Mouse (Mus musculus): ENCODE data around the gene Krtap22-2.
"Not testable (repeated sequence)": the region's sequence is repeated elsewhere in the genome, so short reads cannot be mapped to it uniquely, and the experiment has no call there.

Gene Krtap22-2

GRCm38 (mm10) chr16:89010659-89011058 is at the start of gene Krtap22-2:
TSS of gene Krtap22-2 (minus strand) at chr16:89010759.
- DNase-seq (ENCODE audit: low spot score in 2 of 2), result no peak

- DNase-seq (ENCODE audit: low spot score in 2 of 2), result no peak
Observed at GRCm38 (mm10) chr16:89047783-89048182, 37.2 kb upstream of the Krtap22-2 start, which contains the start of gene Krtap6-5. TSS of gene Krtap6-5 (minus strand) at chr16:89047883.

DNA sequence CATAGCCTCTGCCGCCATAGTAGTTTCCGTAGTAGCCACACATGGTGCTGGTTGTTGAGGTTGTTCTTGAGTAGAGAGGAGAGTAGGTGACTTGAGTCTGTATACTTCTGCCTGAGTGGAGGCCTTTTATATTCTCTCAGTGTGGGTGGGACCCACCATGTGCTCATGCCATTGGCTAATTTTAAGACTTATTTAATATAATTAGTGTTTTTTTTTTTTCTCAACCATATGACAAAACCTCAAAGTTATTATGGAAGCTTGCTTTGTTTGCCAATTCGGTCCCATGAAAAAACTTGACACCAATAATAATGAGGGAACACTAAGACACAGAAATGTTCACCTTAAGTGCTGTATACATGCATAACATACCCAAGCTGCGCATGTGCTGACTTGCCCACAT is 30.8 kb upstream of the Krtap22-2 start, which contains the start of gene Gm10228:
Gene Gm10228 (minus strand): TSS at position 101 of the 400 bp plus-strand sequence.
- DNase-seq (ENCODE audit: low spot score in 2 of 2), result not testable (repeated sequence)

GRCm38 (mm10) chr16:89031399-89031798 is 20.8 kb upstream of the Krtap22-2 start, which contains the start of gene Krtap6-1:
TSS of gene Krtap6-1 (plus strand) at chr16:89031699.
- DNase-seq (ENCODE audit: low spot score in 2 of 2), result not testable (repeated sequence)

DNA sequence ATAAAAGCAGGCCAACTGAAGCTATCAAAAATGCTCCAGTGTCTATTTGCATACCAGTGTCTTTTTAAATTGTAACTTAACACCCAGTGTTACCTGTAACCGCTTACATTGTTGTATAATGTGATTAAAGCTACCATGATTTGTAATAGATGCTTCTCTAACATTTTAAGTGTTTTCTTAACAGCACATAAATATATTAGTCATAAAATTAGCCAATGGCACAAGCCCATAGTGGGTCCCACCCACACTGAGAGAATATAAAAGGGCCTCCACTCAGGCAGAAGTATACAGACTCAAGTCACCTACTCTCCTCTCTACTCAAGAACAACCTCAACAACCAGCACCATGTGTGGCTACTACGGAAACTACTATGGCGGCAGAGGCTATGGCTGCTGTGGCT is 4.4 kb upstream of the Krtap22-2 start, which contains the start of gene Gm10229:
Gene Gm10229 (plus strand): TSS at position 301 of the 400 bp plus-strand sequence.
- DNase-seq (ENCODE audit: low spot score in 2 of 2), result not testable (repeated sequence)

DNA sequence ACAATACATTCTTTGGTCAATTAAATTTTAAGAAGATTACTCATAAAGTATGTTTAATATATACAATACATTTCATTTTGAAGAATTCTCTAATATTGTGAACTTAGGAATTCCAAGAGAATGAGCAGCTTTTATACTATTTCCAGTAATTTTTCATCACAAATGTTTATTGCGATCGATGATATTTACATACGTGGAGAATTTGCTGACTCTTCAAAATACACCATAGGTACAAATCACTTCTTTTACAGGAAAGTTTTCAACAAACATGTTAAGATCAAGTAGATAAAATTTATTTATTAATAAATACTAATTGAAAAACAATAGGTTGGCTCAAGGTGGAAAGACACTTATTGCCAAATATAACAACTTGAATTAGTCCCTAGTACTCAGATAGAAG is 3.4 kb upstream of the Krtap22-2 start:
- DNase-seq (ENCODE audit: low spot score in 2 of 2), result no peak

DNA sequence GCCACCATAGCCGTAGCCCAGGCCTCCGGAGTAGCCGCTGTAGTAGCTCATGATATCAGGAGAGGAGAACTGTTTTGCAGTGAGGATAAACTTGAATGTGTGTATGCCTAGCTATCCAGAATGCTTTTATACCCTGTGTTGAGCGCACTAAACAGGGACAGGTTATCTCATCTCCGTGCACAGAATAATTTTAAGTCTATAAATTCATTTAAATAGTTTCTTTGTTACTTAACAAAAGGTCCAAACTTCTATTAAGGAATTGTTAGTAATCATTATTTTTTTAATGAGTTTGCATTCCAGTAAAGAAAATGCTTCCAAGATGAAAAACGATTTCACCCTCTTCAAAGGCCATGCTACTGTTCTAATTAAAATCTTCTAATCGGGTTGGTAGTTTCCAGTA is 47.8 kb downstream of the Krtap22-2 start, which contains the start of gene Krtap16-3:
Gene Krtap16-3 (minus strand): TSS at position 101 of the 400 bp plus-strand sequence.
- no peak for DNase-seq (ENCODE audit: low spot score in 2 of 2)

Measured in urinary bladder, adult 18-20 months (tissue).